Mouse (Mus musculus): ENCODE measurements around the gene Akap7. TPM values are rescaled to one million over a fixed set of nuclear protein-coding genes. Genes with fewer than 3 reads are reported as not detected.
A peak's percentile ranks its signal among the peaks of the same experiment; 100 is the strongest.

The Akap7 gene
- polyA plus RNA-seq, 1 experiment from 2014 or later = 17.5 TPM

DNA sequence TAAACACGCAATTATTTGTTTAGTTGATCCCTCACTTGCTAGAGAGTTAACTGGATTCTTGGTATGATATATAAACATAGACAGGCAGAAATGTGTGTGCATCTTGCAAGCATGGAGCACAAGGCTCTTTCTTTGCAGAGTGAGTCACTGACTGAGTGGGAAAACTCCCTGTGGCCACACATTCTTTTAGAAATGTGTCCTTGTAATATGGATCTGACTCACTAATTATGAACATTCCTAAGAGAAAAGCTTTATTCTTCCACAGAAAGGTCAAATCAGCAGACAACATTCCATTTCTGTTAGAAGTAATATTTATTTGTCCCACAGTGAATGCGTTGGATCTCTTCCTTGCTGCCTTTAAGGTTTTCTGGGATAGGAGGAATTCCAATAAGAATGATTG, 35.9 kb downstream of the Akap7 start:
- H3K9me3 ChIP-seq (replicated peaks) = no peaks in the 10 kb centered on the region
- no peak overlapping the region for H3K4me3 ChIP-seq
- H3K27ac ChIP-seq (replicated peaks) = no peak overlapping the region
- 87% methylated on average over 2 of the region's 2 CpGs for WGBS
- no peaks in the 10 kb centered on the region for H3K27me3 ChIP-seq (ENCODE audit: low read depth, poor library complexity, severe bottlenecking)
- peaks cover 9% of the 10 kb centered on the region; the same call in 1 of the 2 replicates for H3K4me1 ChIP-seq
- no peak for DNase-seq (ENCODE audit: low spot score)
- peaks cover 4% of the 10 kb centered on the region for H3K36me3 ChIP-seq

DNA sequence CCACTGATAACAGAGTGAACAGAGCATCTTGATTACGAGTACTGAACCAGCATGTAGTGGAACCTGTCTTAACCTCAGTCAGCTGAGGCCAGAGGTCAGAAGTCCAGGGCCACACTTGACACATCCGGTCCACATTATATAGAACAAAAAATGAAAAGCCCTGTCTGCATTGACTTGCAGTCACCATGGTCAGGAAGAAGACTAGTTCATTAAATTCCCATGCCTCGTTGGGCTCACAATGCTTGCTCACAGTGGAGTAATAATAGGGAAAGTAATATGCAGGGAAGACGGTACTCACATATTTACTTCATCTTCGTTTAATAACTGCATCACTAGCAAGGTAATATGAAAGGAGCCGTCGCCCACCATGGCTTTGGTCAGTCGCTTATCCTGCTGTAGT, 36.5 kb downstream of the Akap7 start:
- Histone ChIP-seq H3K4me3 (no peak overlapping the region), H3K9me3 (replicated peaks) (no peaks in the 10 kb centered on the region), H3K27ac (replicated peaks) (no peak overlapping the region), H3K4me1 (peaks cover 9% of the 10 kb centered on the region; the same call in 1 of the 2 replicates), H3K36me3 (peaks cover 4% of the 10 kb centered on the region), H3K27me3 (ENCODE audit: low read depth, poor library complexity, severe bottlenecking) (no peaks in the 10 kb centered on the region)
- no peak for DNase-seq (ENCODE audit: low spot score)
- 89% methylated on average over 8 of the region's 8 CpGs for WGBS

DNA sequence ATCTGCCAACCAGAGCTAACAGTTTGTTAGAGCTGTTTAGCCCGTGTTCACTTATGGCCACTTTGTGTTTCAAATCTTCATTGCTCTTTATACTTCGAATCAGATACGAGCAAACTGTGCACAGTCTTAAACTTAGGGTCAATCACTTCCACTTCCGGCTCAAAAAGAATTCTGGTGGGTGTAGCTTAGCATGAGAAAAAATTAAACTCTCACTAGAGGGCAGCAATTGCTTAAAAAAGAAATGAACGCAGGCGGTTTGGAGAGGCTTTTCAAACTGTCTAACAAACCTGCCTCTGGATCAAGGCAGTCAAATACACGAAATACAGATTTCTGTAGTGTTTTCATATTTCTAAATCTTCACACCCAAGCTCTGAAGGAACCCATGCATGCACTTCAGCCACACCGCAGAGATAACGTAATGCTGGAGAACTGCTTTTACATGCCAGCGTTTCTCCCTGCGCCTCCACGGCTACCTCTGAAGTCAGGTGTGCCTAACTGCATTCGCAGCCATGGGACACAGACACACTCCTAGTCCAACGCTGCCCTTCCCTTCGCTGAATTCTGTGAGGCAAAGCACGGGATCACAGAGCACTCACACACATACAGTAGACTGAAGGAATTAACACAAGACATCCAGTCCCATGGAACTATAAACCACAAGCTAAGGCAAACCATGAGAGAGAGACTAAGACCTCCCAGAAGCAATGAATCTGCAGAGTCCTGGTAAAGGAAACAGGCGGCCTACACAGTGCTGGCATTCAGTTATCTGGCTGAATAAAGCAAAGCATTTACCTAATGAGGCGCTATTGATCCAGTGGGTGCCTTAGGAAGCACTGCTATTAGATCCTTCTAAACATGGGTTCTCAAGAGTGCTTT, 39.0 kb downstream of the Akap7 start:
- WGBS = 59% methylated on average over 18 of the region's 18 CpGs
- DNase-seq (ENCODE audit: low spot score) = no peak
- H3K36me3 ChIP-seq = peaks cover 4% of the 10 kb centered on the region

DNA sequence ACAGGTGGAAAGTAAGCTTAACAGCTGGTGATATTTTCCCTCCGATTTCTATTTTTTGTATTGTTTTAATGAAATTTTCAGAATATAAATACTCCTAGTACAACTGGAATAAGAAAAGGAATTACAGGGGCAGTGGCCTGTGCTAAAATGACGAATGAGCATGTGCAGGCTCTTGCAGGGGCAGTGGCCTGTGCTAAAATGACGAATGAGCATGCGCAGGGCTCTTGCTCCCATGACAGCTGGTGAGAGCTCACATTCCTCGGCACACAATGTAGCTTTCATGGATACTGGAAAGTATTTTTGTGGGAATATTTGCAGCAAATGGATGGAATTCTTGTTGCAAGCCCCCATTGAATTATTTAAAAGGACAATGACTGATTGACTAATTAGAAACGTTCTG, 46.5 kb downstream of the Akap7 start:
- Histone ChIP-seq H3K4me3 (no peak overlapping the region), H3K27ac (replicated peaks) (no peak overlapping the region), H3K27me3 (ENCODE audit: low read depth, poor library complexity, severe bottlenecking) (no peaks in the 10 kb centered on the region), H3K4me1 (no peaks in the 10 kb centered on the region), H3K9me3 (replicated peaks) (no peaks in the 10 kb centered on the region), H3K36me3 (no peaks in the 10 kb centered on the region)
- 80% methylated on average over 6 of the region's 6 CpGs for WGBS
- no peak for DNase-seq (ENCODE audit: low spot score)

More for the DNA sequence above, 39.0 kb downstream of the Akap7 start:
- H3K27me3 ChIP-seq (ENCODE audit: low read depth, poor library complexity, severe bottlenecking) = no peaks in the 10 kb centered on the region
- no peak overlapping the region for H3K27ac ChIP-seq (replicated peaks)
- no peak overlapping the region for H3K4me3 ChIP-seq
- no peaks in the 10 kb centered on the region for H3K9me3 ChIP-seq (replicated peaks)
- H3K4me1 ChIP-seq = peaks cover 9% of the 10 kb centered on the region; the same call in 1 of the 2 replicates

DNA sequence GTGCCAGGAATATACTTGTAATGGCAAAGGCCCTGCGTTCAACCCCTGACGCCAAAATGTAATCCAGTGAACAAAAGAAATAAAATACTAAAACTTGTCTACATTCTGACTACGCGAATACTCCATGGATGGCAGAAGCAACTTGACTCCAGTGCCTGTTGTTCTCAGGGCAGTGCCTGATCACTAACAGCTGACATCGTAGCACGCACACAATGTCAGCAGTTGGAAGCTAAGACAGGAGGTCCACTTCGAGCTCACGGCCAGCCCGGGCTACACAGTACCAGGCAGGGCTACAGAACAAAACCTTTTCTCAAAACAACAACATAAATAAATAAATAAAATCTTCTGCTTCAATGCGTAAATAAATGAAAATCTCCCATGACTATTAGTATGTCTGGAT, 46.9 kb downstream of the Akap7 start:
- no peaks in the 10 kb centered on the region for H3K9me3 ChIP-seq (replicated peaks)
- H3K27ac ChIP-seq (replicated peaks) = no peak overlapping the region
- H3K36me3 ChIP-seq = no peaks in the 10 kb centered on the region
- 93% methylated on average over 10 of the region's 10 CpGs for WGBS
- no peak overlapping the region for H3K4me3 ChIP-seq
- H3K27me3 ChIP-seq (ENCODE audit: low read depth, poor library complexity, severe bottlenecking) = no peaks in the 10 kb centered on the region
- DNase-seq (ENCODE audit: low spot score) = no peak
- no peaks in the 10 kb centered on the region for H3K4me1 ChIP-seq

DNA sequence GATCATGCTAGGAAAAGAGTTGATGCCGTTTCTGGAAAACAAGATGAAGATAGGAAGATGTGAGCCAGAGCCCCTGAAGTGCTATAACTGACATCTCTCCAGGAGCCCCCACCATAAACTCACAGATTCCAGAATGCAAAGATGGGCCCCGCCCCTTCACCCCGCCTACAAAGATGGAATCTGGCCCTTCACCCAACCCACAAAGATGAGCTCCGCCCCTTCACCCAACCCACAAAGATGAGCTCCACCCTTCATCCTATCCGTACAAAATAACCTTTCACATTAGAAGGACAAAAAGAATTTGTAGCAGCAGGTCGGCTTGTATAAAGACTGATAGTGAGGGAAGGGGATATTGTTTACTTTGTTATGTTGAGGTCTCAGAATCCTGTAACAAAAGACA, 49.5 kb downstream of the Akap7 start:
- DNase-seq (ENCODE audit: low spot score) = no peak

DNA sequence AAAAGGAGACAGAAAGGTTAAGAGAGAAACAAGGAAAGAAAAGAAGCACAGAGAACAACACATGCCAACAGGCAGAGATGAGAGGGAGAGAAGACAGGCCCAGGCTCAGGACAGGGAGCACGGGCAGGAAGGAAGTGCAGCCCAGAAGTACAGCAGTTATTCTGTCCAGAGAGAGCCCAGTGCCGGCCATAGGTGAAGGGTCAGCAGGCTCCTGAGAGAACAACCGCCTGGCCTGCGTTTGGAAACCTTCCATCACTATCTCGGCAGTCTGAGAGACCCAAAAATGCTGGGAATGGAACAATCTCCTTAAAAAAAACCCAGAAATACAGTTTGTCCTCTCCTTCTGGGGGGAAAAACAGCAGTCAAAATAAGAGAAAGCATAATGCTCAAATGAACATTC, 50.2 kb downstream of the Akap7 start:
- 84% methylated on average over 5 of the region's 5 CpGs for WGBS
- no peaks in the 10 kb centered on the region for H3K36me3 ChIP-seq
- H3K4me1 ChIP-seq = no peaks in the 10 kb centered on the region
- no peak overlapping the region for H3K4me3 ChIP-seq
- H3K27me3 ChIP-seq (ENCODE audit: low read depth, poor library complexity, severe bottlenecking) = no peaks in the 10 kb centered on the region
- no peaks in the 10 kb centered on the region for H3K9me3 ChIP-seq (replicated peaks)
- no peak overlapping the region for H3K27ac ChIP-seq (replicated peaks)
- no peak for DNase-seq (ENCODE audit: low spot score)

More for the DNA sequence above, 49.5 kb downstream of the Akap7 start:
- Histone ChIP-seq H3K4me3 (no peak overlapping the region), H3K4me1 (no peaks in the 10 kb centered on the region), H3K27me3 (ENCODE audit: low read depth, poor library complexity, severe bottlenecking) (no peaks in the 10 kb centered on the region), H3K9me3 (replicated peaks) (no peaks in the 10 kb centered on the region), H3K36me3 (no peaks in the 10 kb centered on the region), H3K27ac (replicated peaks) (no peak overlapping the region)
- WGBS = 90% methylated on average over 6 of the region's 6 CpGs

DNA sequence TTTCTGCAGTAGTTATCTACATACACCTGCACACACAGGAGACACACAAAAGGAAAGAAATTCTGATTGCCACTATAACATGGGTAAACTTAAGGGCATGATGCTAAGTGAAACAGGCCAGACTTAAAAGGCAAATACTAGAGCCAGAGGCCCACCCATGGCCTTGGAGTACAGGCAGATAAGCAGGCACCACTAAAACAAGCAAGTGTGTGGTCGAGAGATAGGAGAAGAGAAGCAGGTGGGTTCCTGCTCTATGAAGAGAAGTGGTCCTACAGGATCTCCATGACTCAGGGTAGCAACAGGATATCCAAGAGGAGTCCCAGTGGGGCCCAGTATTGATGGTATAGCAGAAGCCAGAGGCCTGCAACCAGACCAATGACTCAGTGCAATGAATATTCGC, 54.2 kb downstream of the Akap7 start:
- Histone ChIP-seq H3K4me3 (no peak overlapping the region), H3K36me3 (no peaks in the 10 kb centered on the region), H3K9me3 (replicated peaks) (no peaks in the 10 kb centered on the region), H3K27me3 (ENCODE audit: low read depth, poor library complexity, severe bottlenecking) (no peaks in the 10 kb centered on the region), H3K27ac (replicated peaks) (no peak overlapping the region), H3K4me1 (no peaks in the 10 kb centered on the region)
- WGBS = 84% methylated on average over 2 of the region's 2 CpGs
- no peak for DNase-seq (ENCODE audit: low spot score)

DNA sequence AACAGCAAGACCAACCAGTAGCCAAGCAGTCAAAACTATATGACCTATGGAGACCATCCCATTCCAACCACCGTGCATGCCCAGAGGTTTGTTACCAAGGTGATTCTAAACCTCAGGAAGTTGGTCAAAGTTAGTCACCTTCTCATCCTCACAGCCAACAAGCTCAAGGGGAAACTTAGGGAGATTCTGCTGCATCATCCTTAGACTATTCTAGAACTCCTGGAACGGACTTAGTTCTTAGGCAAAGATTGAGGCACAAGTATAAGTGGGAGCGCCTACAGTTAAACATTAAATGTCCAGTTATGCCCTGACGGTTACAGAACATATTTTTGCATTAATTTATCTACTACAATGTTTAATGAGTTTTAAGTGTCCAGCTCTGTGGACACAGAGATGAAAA, 54.7 kb downstream of the Akap7 start:
- H3K27ac ChIP-seq (replicated peaks) = no peak overlapping the region
- H3K36me3 ChIP-seq = no peaks in the 10 kb centered on the region
- DNase-seq (ENCODE audit: low spot score) = no peak
- no peak overlapping the region for H3K4me3 ChIP-seq
- 90% methylated on average over 4 of the region's 4 CpGs for WGBS
- no peaks in the 10 kb centered on the region for H3K27me3 ChIP-seq (ENCODE audit: low read depth, poor library complexity, severe bottlenecking)
- H3K4me1 ChIP-seq = no peaks in the 10 kb centered on the region
- H3K9me3 ChIP-seq (replicated peaks) = no peaks in the 10 kb centered on the region

DNA sequence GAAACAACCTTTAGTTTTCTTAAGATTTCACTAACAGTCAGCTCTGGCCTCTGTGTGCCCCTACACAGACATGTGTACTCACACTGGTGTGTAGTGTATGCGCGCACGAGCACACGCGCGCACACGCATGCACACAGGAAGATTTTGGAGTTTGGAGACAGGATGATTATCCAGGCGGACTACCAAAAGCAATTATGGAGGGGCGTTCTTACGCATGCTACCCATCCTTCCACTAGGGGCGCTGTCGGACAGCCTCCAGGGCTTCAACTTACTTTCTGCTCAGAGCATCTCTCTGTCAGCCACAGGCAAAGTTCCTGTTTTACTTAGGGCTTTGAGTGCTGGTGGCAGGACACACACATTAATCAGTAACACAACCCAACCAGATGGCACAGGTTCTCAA, 57.6 kb downstream of the Akap7 start:
- 43% methylated on average over 12 of the region's 12 CpGs for WGBS
- no peaks in the 10 kb centered on the region for H3K27me3 ChIP-seq (ENCODE audit: low read depth, poor library complexity, severe bottlenecking)

DNA sequence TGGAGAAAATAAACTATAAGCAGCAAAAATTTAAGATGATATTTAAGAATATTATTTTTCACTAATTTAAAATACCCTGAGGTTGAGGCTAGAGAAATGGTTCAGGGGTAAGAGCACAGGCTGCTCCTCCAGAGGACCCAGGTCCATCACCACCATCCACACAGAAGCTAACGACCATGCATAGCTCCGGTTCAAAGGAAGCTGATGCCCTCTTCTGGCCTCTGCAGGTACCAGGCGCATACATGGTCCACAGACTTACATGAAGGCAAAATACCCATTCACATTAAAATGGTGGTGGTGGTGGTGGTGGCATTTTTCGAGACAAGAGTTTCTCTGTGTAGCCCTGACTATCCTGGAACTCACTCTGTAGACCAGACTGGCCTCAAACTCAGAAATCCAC, 61.5 kb downstream of the Akap7 start:
- 62% methylated on average over 4 of the region's 4 CpGs for WGBS
- Histone ChIP-seq H3K4me1 (no peaks in the 10 kb centered on the region), H3K27ac (replicated peaks) (no peak overlapping the region), H3K9me3 (replicated peaks) (no peaks in the 10 kb centered on the region), H3K27me3 (ENCODE audit: low read depth, poor library complexity, severe bottlenecking) (no peaks in the 10 kb centered on the region), H3K4me3 (no peak overlapping the region), H3K36me3 (no peaks in the 10 kb centered on the region)
- DNase-seq (ENCODE audit: low spot score) = no peak

More for the DNA sequence above, 57.6 kb downstream of the Akap7 start:
- Histone ChIP-seq H3K4me3 (no peak overlapping the region), H3K9me3 (replicated peaks) (no peaks in the 10 kb centered on the region), H3K27ac (replicated peaks) (no peak overlapping the region), H3K36me3 (no peaks in the 10 kb centered on the region), H3K4me1 (no peaks in the 10 kb centered on the region)
- peak; percentile 69 for DNase-seq (ENCODE audit: low spot score)

DNA sequence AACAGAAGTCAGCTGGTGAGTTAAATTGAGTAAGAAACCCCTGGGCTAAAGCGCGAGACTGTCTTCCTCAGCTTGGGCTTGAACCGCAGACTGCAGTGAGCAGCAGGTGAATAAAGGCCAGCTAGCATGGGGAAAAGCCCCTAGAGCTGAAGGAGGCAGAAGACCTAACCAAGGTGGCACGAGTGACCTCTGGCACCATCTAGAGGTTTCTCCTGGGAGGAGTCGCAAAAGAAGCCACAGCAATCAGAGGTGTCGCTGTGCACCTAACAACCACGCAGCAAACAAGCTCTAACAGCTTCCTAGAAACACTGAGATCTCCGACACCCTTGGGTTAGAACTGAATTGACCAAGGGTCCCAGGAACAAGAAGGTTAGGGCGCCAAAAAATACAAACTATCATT, 68.5 kb downstream of the Akap7 start:
- Histone ChIP-seq H3K4me1 (no peaks in the 10 kb centered on the region), H3K27me3 (ENCODE audit: low read depth, poor library complexity, severe bottlenecking) (no peaks in the 10 kb centered on the region), H3K27ac (replicated peaks) (no peak overlapping the region), H3K36me3 (no peaks in the 10 kb centered on the region), H3K4me3 (no peak overlapping the region), H3K9me3 (replicated peaks) (no peaks in the 10 kb centered on the region)
- WGBS = 33% methylated on average over 9 of the region's 9 CpGs
- DNase-seq (ENCODE audit: low spot score) = peak; percentile 29

DNA sequence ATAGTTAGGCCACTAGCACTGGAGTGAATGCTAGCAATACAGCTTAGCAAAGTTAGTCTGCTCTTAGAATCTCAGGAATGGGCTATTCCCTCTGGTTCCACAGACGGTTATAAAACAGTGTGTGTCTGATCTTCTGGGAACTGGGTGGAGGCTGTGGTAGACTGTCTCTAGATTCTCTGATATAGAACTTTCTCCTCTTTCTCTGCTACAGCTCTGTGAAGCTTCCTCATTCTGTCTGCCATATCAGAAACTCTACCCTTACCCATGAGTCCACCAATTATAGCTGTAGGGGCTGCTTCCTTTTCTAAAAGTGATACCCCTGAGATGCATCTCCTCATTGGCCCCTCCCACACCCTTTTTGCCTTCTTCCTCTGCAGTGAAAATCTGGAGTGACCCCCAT, 73.6 kb downstream of the Akap7 start:
- no peaks in the 10 kb centered on the region for H3K9me3 ChIP-seq (replicated peaks)
- DNase-seq (ENCODE audit: low spot score) = no peak
- no peak overlapping the region for H3K27ac ChIP-seq (replicated peaks)
- H3K4me3 ChIP-seq = no peak overlapping the region
- no peaks in the 10 kb centered on the region for H3K27me3 ChIP-seq (ENCODE audit: low read depth, poor library complexity, severe bottlenecking)
- H3K4me1 ChIP-seq = no peaks in the 10 kb centered on the region
- WGBS = 76% methylated on average over 1 of the region's 1 CpGs
- H3K36me3 ChIP-seq = no peaks in the 10 kb centered on the region

Measured in midbrain, embryonic 10.5 days (tissue).